Mouse (Mus musculus) testis, adult 2 months (tissue): ENCODE measurements around the gene Rnf151.

Source experiments
- CTCF ChIP-seq: fragments of 200-500 bp; IDR thresholded peaks from 2 replicates; pipeline ENCODE4 v1.5.1; 2012; ENCODE audit warnings: low read depth, mild to moderate bottlenecking, inconsistent platforms, low read length, moderate library complexity; ENCODE audit not compliant: control insufficient read depth, insufficient read depth, insufficient replicate concordance
- POLR2A ChIP-seq: fragments of 200-500 bp; IDR thresholded peaks from 2 replicates; pipeline ENCODE4 v1.6.1; 2012; ENCODE audit warnings: low read depth, mild to moderate bottlenecking, inconsistent platforms, low read length, moderate library complexity; ENCODE audit not compliant: control insufficient read depth

DNA sequence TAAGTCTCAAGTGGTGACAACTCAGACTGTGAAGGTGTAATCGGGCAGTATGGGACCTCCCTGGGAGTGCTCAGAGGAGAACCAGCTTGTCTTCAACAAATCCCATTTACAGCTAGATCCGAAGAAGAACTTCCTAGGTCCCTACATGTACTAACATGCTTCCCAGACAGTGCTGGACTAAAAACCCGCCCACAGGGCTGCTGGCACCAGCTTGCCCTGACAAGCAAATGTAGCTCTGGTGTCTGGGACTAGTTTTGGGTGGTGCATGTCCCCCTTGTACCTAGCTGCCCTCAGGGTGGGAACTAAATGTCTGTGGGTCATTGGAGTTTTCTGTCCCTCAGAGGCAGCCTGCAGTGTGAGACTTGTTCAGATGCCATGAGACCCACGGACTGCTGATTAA, 33.7 kb upstream of the Rnf151 start:
- TF ChIP-seq POLR2A (no peak), CTCF (no peak)
